Comparison of ENCODE assay signal across 26 mouse cellular contexts in genomic region chr2:178624907-178625306, GRCm38 (mm10).
"Had no signal": no experiment of that assay in that cellular context is flagged by ENCODE, and none has a peak within 500 bp of the region (broad histone marks: within the 10 kb centered on the region; RNA-seq: fewer than 3 reads in every experiment).

No protein-coding gene starts in this region.

- DNase-seq: gastrocnemius, adult 2 months; gastrocnemius, postnatal 10 days; gastrocnemius, postnatal 25 days; heart, adult 18-20 months; heart, postnatal 10 days; heart, postnatal 36 days; kidney, adult 11 months; kidney, adult 2 months; kidney, adult 9 months; kidney, postnatal 14 days; kidney, postnatal 36 days; layer of hippocampus, adult 9-11 months; layer of hippocampus, postnatal 36 days; left cerebral cortex, postnatal 4 days had no signal

- H3K9ac ChIP-seq: heart, embryonic 12.5 days; hindbrain, embryonic 13.5 days; hindbrain, embryonic 15.5 days; kidney, embryonic 15.5 days; limb, embryonic 13.5 days; limb, embryonic 15.5 days; liver, embryonic 12.5 days; liver, embryonic 14.5 days had no signal

- H3K27ac ChIP-seq: gastrocnemius, adult 2 months; heart, embryonic 10.5 days; hindbrain, embryonic 13.5 days; hindbrain, embryonic 15.5 days; hindbrain, postnatal 0 days; kidney, embryonic 15.5 days; kidney, postnatal 0 days; limb, embryonic 13.5 days; limb, embryonic 15.5 days; liver, embryonic 12.5 days; liver, embryonic 14.5 days had no signal

- ATAC-seq: hindbrain, postnatal 0 days; intestine, embryonic 16.5 days; liver, embryonic 12.5 days had no signal

- H3K4me2 ChIP-seq: heart, embryonic 12.5 days; hindbrain, embryonic 13.5 days; hindbrain, embryonic 15.5 days; kidney, embryonic 15.5 days; limb, embryonic 13.5 days; limb, embryonic 15.5 days; liver, embryonic 12.5 days had no signal

- H3K4me1 ChIP-seq: liver, embryonic 12.5 days had no signal

- H3K36me3 ChIP-seq: heart, embryonic 10.5 days; heart, embryonic 12.5 days; hindbrain, embryonic 13.5 days; hindbrain, embryonic 15.5 days; kidney, embryonic 15.5 days; limb, embryonic 13.5 days; limb, embryonic 15.5 days; liver, embryonic 12.5 days had no signal

- H3K9me3 ChIP-seq: heart, embryonic 10.5 days; heart, embryonic 12.5 days; hindbrain, embryonic 13.5 days; hindbrain, embryonic 15.5 days; kidney, embryonic 15.5 days; limb, embryonic 13.5 days; limb, embryonic 15.5 days; liver, embryonic 12.5 days had no signal

- H3K4me3 ChIP-seq: gastrocnemius, adult 2 months; heart, embryonic 10.5 days; heart, embryonic 12.5 days; hindbrain, embryonic 13.5 days; hindbrain, embryonic 15.5 days; kidney, embryonic 15.5 days; limb, embryonic 13.5 days; limb, embryonic 15.5 days; liver, embryonic 12.5 days had no signal

- H3K27me3 ChIP-seq: kidney, embryonic 15.5 days; limb, embryonic 15.5 days had no signal
